Mouse (Mus musculus) bone marrow, adult 2 months (tissue): Measurements from ENCODE around the gene Brpf1. TPM values are rescaled to one million over a fixed set of nuclear protein-coding genes. Genes with fewer than 3 reads are reported as not detected.

Source experiments
- H3K27ac ChIP-seq: fragments of 200-500 bp; 2 replicates; pipeline ENCODE4 v1.5.1; 2012; ENCODE audit warnings: low read depth, mild to moderate bottlenecking, control low read depth, inconsistent platforms, low read length; ENCODE audit not compliant: control insufficient read depth, poor library complexity, insufficient read depth
- H3K4me1 ChIP-seq: fragments of 200-500 bp; 2 replicates; pipeline ENCODE4 v1.6.1; 2011; ENCODE audit warnings: low read length; ENCODE audit not compliant: control insufficient read depth, insufficient read depth
- H3K4me3 ChIP-seq: fragments of 200-500 bp; replicated peaks from 2 replicates; pipeline ENCODE3; 2011; ENCODE audit warnings: mild to moderate bottlenecking, low read depth, low read length, control low read depth; ENCODE audit not compliant: control insufficient read depth
- CTCF ChIP-seq: fragments of 200-500 bp; IDR thresholded peaks from 2 replicates; pipeline ENCODE4 v1.5.1; 2011; ENCODE audit warnings: low read length, control low read depth; ENCODE audit not compliant: control insufficient read depth, insufficient read depth
- POLR2A ChIP-seq: fragments of 200-500 bp; IDR thresholded peaks from 2 replicates; pipeline ENCODE4 v1.6.1; 2011; ENCODE audit warnings: low read depth, mild to moderate bottlenecking, control low read depth, low read length, borderline replicate concordance; ENCODE audit not compliant: control insufficient read depth
- WGBS: fragments of 180-500 bp; shearing (Covaris S2); methylation state at CpG from one replicate; pipeline ENCODE4 v1.1.7; 2018; 5-methylcytosine and 5-hydroxymethylcytosine counted together
- polyA plus RNA-seq: library from polyadenylated mRNA; stranded (reverse); fragments of >200 nt; gene quantifications from 2 replicates; pipeline ENCODE4 v1.2.4, GENCODE M21; 2011; ENCODE audit warnings: low replicate concordance; ENCODE audit not compliant: missing spikeins, insufficient read depth, insufficient read length

The Brpf1 gene
- polyA plus RNA-seq, 1 experiment, result 38.2 TPM

- TF ChIP-seq POLR2A (no peak), CTCF (no peak)
- Histone ChIP-seq H3K4me3 (no peak overlapping the region), H3K4me1 (no peaks in the 10 kb centered on the region), H3K27ac (no peak overlapping the region)
- 76% methylated on average over 5 of the region's 5 CpGs for WGBS
Measured at GRCm38 (mm10) chr6:113292938-113293337, 14.0 kb upstream of the Brpf1 start.

- H3K27ac ChIP-seq, result no peak overlapping the region
- 85% methylated on average over 2 of the region's 2 CpGs for WGBS
- H3K4me1 ChIP-seq, result no peaks in the 10 kb centered on the region
- H3K4me3 ChIP-seq, result no peak overlapping the region
- no peak for TF ChIP-seq POLR2A
- TF ChIP-seq CTCF, result no peak
Measured at GRCm38 (mm10) chr6:113296046-113296445, 10.9 kb upstream of the Brpf1 start.

GRCm38 (mm10) chr6:113296639-113297038, 10.3 kb upstream of the Brpf1 start:
- 47% methylated on average over 4 of the region's 4 CpGs for WGBS
- TF ChIP-seq POLR2A, result no peak
- no peak for TF ChIP-seq CTCF
- H3K4me3 ChIP-seq, result no peak overlapping the region
- no peaks in the 10 kb centered on the region for H3K4me1 ChIP-seq
- H3K27ac ChIP-seq, result no peak overlapping the region

GRCm38 (mm10) chr6:113301350-113301749, 5.6 kb upstream of the Brpf1 start:
- TF ChIP-seq POLR2A (no peak), CTCF (no peak)
- WGBS, result 75% methylated on average over 5 of the region's 5 CpGs
- Histone ChIP-seq H3K4me1 (no peaks in the 10 kb centered on the region), H3K27ac (no peak overlapping the region), H3K4me3 (no peak overlapping the region)

GRCm38 (mm10) chr6:113302258-113302657, 4.7 kb upstream of the Brpf1 start:
- H3K4me3 ChIP-seq, result no peak overlapping the region
- H3K4me1 ChIP-seq, result no peaks in the 10 kb centered on the region
- no peak overlapping the region for H3K27ac ChIP-seq
- no peak for TF ChIP-seq POLR2A
- peak; percentile 57 for TF ChIP-seq CTCF
- WGBS, result 8% methylated on average over 3 of the region's 3 CpGs

- TF ChIP-seq POLR2A (peak; percentile 69; the same call in 1 of the 2 replicates), CTCF (no peak)
- Histone ChIP-seq H3K4me3 (peak overlapping the region; percentile 80), H3K4me1 (no peaks in the 10 kb centered on the region; the same call in 1 of the 2 replicates), H3K27ac (peak overlapping the region; percentile 99)
- under 1% methylated on average over 50 of the region's 50 CpGs for WGBS
Measured at GRCm38 (mm10) chr6:113306322-113306985, 483 bp upstream of the Brpf1 start.

GRCm38 (mm10) chr6:113307481-113308121, 664 bp downstream of the Brpf1 start:
- peak overlapping the region; percentile 80 for H3K4me3 ChIP-seq
- H3K4me1 ChIP-seq, result no peaks in the 10 kb centered on the region; the same call in 1 of the 2 replicates
- H3K27ac ChIP-seq, result peak overlapping the region; percentile 99
- WGBS, result 1% methylated on average over 34 of the region's 34 CpGs
- TF ChIP-seq CTCF, result no peak
- TF ChIP-seq POLR2A, result peak; percentile 44; the same call in 1 of the 2 replicates

- WGBS, result 10% methylated on average over 5 of the region's 5 CpGs
- TF ChIP-seq CTCF (peak; percentile 49; the same call in 1 of the 2 replicates), POLR2A (no peak)
- Histone ChIP-seq H3K4me3 (peak overlapping the region; percentile 80), H3K4me1 (no peaks in the 10 kb centered on the region; the same call in 1 of the 2 replicates), H3K27ac (peak overlapping the region; percentile 99; the same call in 1 of the 2 replicates)
Measured at GRCm38 (mm10) chr6:113308141-113308540, 1.2 kb downstream of the Brpf1 start.
